Mouse (Mus musculus) ovary, postnatal 36 days (tissue): ENCODE data around the gene Cnr1.

Experiments used
- DNase-seq: peaks from one replicate; pipeline ENCODE4 v3.0.0; 2022; ENCODE audit warnings: low spot score, mixed read lengths

Gene Cnr1

DNA sequence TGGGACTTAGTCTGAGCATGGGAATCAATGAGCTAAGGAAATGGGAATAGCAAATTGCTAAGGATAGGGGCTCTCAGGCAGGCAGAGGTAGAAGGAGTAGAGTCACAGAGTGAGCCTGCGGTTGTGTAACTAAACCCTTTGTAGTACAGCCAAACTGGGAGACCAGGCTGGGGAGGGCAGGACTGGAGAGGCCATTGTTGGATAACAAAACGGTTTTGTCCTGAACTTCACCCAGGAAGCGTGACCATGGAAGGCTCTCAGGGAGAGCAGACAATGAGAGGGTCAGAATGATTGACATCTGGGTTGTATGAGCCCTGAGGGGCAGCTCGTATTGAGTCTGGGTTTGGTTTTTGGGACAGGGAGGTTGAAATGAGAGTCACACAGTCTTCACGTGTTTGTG, 17.2 kb downstream of the Cnr1 start:
- DNase-seq, result no peak

DNA sequence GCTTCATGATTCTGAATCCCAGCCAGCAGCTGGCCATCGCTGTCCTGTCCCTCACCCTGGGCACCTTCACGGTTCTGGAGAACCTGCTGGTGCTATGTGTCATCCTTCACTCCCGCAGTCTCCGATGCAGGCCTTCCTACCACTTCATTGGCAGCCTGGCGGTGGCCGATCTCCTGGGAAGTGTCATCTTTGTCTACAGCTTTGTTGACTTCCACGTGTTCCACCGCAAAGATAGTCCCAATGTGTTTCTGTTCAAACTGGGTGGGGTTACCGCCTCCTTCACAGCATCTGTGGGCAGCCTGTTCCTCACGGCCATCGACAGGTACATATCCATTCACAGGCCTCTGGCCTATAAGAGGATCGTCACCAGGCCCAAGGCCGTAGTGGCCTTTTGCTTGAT, 19.5 kb downstream of the Cnr1 start:
- DNase-seq, result no peak

GRCm38 (mm10) chr4:33945742-33946141, 21.3 kb downstream of the Cnr1 start:
- DNase-seq, result no peak

- DNase-seq, result no peak
These were observed 23.2 kb downstream of the Cnr1 start for GRCm38 (mm10) chr4:33947584-33947983.

- DNase-seq, result no peak
These were observed 33.0 kb downstream of the Cnr1 start for GRCm38 (mm10) chr4:33957398-33957797.

DNA sequence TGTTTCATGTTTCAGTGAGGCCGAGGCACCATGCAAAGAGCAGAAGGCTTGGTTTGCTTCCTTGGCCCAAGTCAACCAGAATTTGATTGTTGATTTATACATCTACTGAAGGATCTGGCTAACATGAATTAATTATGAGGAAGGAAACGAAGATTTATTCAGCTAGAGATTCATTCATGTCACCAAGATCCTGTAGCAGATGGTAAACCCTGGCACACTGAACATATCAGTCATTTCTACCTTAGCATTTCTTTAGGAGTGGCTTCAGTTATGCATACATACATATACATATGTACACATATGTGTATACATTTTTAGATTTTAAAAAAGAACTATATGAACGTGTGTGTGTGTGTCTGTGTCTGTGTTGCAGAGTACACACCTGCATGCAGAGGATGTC, 34.1 kb downstream of the Cnr1 start:
- no peak for DNase-seq

DNA sequence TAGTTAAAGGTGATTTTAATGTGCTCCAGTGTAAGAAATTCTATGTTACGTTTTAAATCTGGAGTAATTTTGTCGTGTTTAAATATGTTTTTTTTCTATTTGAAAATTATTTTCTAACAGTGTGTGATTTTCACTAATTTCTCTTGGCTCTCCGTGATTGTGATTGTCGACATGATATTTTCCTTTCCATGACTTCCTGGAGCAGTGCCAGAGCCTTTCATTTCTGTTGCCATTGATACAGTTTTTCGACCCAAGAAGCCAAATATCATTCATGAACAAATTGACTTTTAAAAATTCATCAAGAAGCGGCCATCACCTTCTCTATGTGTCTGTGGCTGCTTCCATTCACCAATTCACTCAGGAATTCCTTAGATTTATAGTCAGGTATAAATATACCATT, 35.4 kb downstream of the Cnr1 start:
- DNase-seq, result no peak

DNA sequence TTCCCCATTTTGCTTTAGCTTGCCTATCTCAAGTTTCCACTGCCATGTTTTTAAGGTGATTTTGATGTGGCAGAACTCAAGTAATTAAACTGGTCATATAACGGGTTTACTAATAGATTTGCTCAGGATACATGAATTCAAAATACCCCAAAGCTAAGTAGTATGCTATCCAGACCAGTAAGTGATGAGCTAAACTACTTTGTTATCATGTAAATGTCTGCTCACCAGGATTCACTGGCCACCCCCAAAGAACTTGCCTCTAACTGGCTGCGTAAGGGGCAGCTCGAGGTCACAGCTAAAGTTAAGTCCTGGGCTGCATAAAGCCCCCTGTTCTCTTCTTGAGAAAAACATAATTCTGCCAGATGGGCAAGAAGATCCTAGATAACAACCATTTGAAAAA, 46.3 kb downstream of the Cnr1 start:
- DNase-seq, result no peak

DNA sequence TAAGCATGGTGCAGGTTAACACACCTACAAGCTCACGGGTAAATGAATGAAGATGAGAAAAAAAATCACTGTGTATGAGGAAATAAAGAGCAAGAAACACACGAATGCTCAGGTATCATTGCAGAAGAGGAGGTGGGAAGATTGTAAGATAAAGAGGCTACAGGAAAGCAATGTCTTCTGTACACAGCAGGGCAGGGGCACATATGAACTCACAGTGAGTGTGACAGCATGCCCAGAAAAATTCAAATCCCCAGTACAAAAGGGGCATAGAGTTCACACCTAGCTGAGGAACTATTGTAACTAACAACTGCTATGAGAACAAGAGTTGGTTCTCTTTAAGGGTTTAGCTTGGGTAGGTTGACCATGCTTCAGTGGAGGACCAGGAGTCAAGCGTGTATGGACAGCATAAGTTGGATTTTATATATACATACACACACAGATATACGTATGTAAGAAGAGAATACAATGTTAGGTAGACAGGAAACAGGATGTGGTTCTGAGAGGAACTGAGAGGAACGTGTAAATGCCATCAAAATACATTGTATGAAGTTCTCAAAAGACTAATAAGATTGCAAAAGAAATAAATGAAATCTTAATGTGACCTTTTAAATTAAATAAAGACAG, 64.2 kb downstream of the Cnr1 start:
- no peak for DNase-seq

DNA sequence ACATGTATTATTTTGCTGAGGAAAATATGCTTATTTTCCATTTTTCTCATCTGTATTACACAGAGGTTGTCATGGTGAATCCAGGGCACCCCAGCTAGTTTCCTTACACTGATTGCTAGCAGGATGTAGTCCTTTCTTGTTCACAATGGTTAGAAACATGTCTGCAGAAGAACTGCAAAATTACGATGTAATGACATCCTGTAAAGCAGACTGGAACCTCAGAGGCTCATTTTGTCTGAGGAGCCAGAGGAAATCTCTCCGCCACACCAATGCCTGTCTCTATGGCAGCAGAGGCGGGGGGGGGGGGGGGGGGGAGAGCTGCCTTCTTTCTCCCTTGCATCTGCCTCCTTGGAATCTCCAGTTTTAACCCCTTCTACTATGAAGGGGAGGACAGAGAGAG, 68.3 kb downstream of the Cnr1 start:
- DNase-seq, result no peak

GRCm38 (mm10) chr4:33996382-33996781, 72.0 kb downstream of the Cnr1 start:
- DNase-seq, result no peak
